In genomic region chr9:14336901-14337300, GRCm38 (mm10) we compare ENCODE assay signal across 29 mouse cellular contexts. TPM values are rescaled to one million over a fixed set of nuclear protein-coding genes. Genes with fewer than 3 reads are reported as not detected.
DNase-seq lines count a peak whose midpoint lies in the region; ATAC-seq lines count a peak whose summit lies in the region.
"Had no signal": no experiment of that assay in that cellular context is flagged by ENCODE, and none has a peak within 500 bp of the region (broad histone marks: within the 10 kb centered on the region; RNA-seq: fewer than 3 reads in every experiment).

No protein-coding gene starts in this region.

- intact Hi-C loops in left cerebral cortex, postnatal 4 days (cut with DNase I): loop anchor here (10.0 kb wide), 1 partner anchor 1102 kb away; no protein-coding TSS in a partner anchor

- no peak overlapping the region for H3K4me2 ChIP-seq in hindbrain, embryonic 13.5 days
- H3K4me2 ChIP-seq: embryonic facial prominence, embryonic 12.5 days; heart, embryonic 11.5 days; limb, embryonic 15.5 days; lung, embryonic 14.5 days; neural tube, embryonic 15.5 days had no signal

- H3K4me3 ChIP-seq in hindbrain, embryonic 13.5 days: no peak overlapping the region
- H3K4me3 ChIP-seq: embryonic facial prominence, embryonic 12.5 days; hindbrain, embryonic 10.5 days; layer of hippocampus, adult 2 months; limb, embryonic 15.5 days; neural tube, embryonic 15.5 days had no signal

- H3K9ac ChIP-seq in hindbrain, embryonic 13.5 days: no peak overlapping the region
- H3K9ac ChIP-seq: embryonic facial prominence, embryonic 12.5 days; limb, embryonic 15.5 days; liver, embryonic 14.5 days; lung, embryonic 14.5 days; neural tube, embryonic 15.5 days had no signal

- H3K9me3 ChIP-seq in hindbrain, embryonic 13.5 days: no peaks in the 10 kb centered on the region
- H3K9me3 ChIP-seq: embryonic facial prominence, embryonic 12.5 days; G1E; hindbrain, embryonic 10.5 days; limb, embryonic 15.5 days; neural tube, embryonic 15.5 days had no signal

- peaks cover 7% of the 10 kb centered on the region for H3K36me3 ChIP-seq in hindbrain, embryonic 13.5 days
- H3K36me3 ChIP-seq: G1E; hindbrain, embryonic 10.5 days had no signal

- DNase-seq in left cerebral cortex, adult 11 months (ENCODE audit: low spot score): peak; percentile 11
- no peak for DNase-seq in left cerebral cortex, postnatal 4 days
- DNase-seq in brain, adult 2 months (ENCODE audit: low read depth, low spot score): peak; percentile 82
- DNase-seq in cerebellum, adult 11-12 months: peak; percentile 77
- peak; percentile 53 to 64 for DNase-seq in cerebellum, postnatal 10 days
- no peak for DNase-seq in urinary bladder, adult 2 months (ENCODE audit: low spot score)
- DNase-seq: B cell, adult 2 months; gastrocnemius, postnatal 14 days; heart, adult 11 months; kidney, postnatal 25 days; layer of hippocampus, postnatal 36 days; lung, embryonic 14.5 days; right cerebral cortex, postnatal 14 days; thymus, adult 18-20 months; thymus, postnatal 4 days had no signal

- no peak for ATAC-seq in hindbrain, embryonic 13.5 days (ENCODE audit: low FRiP score)
- ATAC-seq: hindbrain, postnatal 0 days; intestine, embryonic 16.5 days; Patski had no signal

- WGBS in hindbrain, embryonic 13.5 days: 90% methylated on average over 3 of the region's 3 CpGs

- no peaks in the 10 kb centered on the region for H3K27me3 ChIP-seq in hindbrain, embryonic 13.5 days
- H3K27me3 ChIP-seq: CH12.LX; embryonic facial prominence, embryonic 12.5 days; limb, embryonic 15.5 days; neural tube, embryonic 15.5 days; Patski had no signal

- no peak overlapping the region for H3K27ac ChIP-seq in hindbrain, embryonic 13.5 days
- H3K27ac ChIP-seq: embryonic facial prominence, embryonic 12.5 days; hindbrain, embryonic 10.5 days; hindbrain, postnatal 0 days; layer of hippocampus, adult 2 months; limb, embryonic 15.5 days; liver, embryonic 14.5 days; macrophage; neural tube, embryonic 15.5 days had no signal

- H3K4me1 ChIP-seq in hindbrain, embryonic 13.5 days (replicated peaks): no peaks in the 10 kb centered on the region
- H3K4me1 ChIP-seq: embryonic facial prominence, embryonic 12.5 days; hindbrain, embryonic 10.5 days; limb, embryonic 15.5 days; neural tube, embryonic 15.5 days had no signal

RNA-seq across cellular contexts. Expression of gene Endod1, which starts 44.4 kb away (rescaled TPM):
- total RNA-seq in left cerebral cortex, postnatal 4 days (2021): 10 to 100 TPM; 40.3 to 44.7 TPM
- 13.5 and 16.5 TPM in 2 replicates for polyA plus RNA-seq in hindbrain, embryonic 13.5 days (2015; fragmentation: Nextera tagmentation; extraction: Ambion mirVana)
- 40.2 and 44.1 TPM in 2 replicates for polyA plus RNA-seq in urinary bladder, adult 2 months (2012; rRNA removed)

Comparison
In these comparisons a context has a peak if more than half of its experiments do, and no peak if none do; other contexts are left out.
1. DNase-seq: peak in left cerebral cortex, adult 11 months (single experiment), brain, adult 2 months (single experiment), cerebellum, adult 11-12 months (single experiment) and cerebellum, postnatal 10 days (2 of 2); none in left cerebral cortex, postnatal 4 days (single experiment) and urinary bladder, adult 2 months (single experiment).